Mouse (Mus musculus) C3H10T1/2 (cell line): ENCODE measurements around the gene Akap10. TPM values are rescaled to one million over a fixed set of nuclear protein-coding genes. Genes with fewer than 3 reads are reported as not detected.

ENCODE experiments used
- polyA plus RNA-seq, 2 experiments: library from polyadenylated mRNA; unstranded; fragments of >200 nt; fragmentation: generic; extraction: Trizol; gene quantifications; one replicate each; pipeline ENCODE4 v1.2.1; 2012; ENCODE audit warnings: missing spikeins in 2 of 2

The Akap10 gene
- 1 to 10 TPM in 1 of 2 experiments, under 1 TPM in 1; 0.68 to 7.1 TPM for polyA plus RNA-seq

GRCm38 (mm10) chr11:61930098-61930517 is at the start of gene Akap10:
Akap10 (minus strand) TSS chr11:61930252.

GRCm38 (mm10) chr11:61956572-61957295 is 26.7 kb upstream of the Akap10 start, which contains the start of gene Specc1:
Specc1 (plus strand) TSS chr11:61956763.

GRCm38 (mm10) chr11:61854988-61855411 is 75.1 kb downstream of the Akap10 start, which contains the start of gene Ulk2:
Ulk2 (minus strand) TSS chr11:61855073.

Other genes starting within 250 kb of the Akap10 start
- under 1 TPM; 0.01 TPM for gene Fam83g, start 246.2 kb downstream of the Akap10 start, polyA plus RNA-seq
- not detected for gene Slc5a10, start 209.4 kb downstream of the Akap10 start, polyA plus RNA-seq
- 10 to 100 TPM in 1 of 2 experiments, 1 to 10 TPM in 1; 2.7 to 23.2 TPM for gene Prpsap2, start 168.2 kb downstream of the Akap10 start, polyA plus RNA-seq
- gene Ulk2, start 75.2 kb downstream of the Akap10 start, polyA plus RNA-seq, result 10 to 100 TPM in 1 of 2 experiments, under 1 TPM in 1; 0.78 to 11.8 TPM
- gene Specc1, start 26.5 kb upstream of the Akap10 start, polyA plus RNA-seq, result 10 to 100 TPM; 12.1 to 19.0 TPM